Mouse (Mus musculus) hindbrain, embryonic 15.5 days (tissue): ENCODE data around the gene A230050P20Rik. TPM values are rescaled to one million over a fixed set of nuclear protein-coding genes. Genes with fewer than 3 reads are reported as not detected.
A peak's percentile ranks its signal among the peaks of the same experiment; 100 is the strongest.

ENCODE experiments used
- ATAC-seq: fragments of 200-750 bp; cut with Nextera tagmentation; 2 replicates; pipeline ENCODE4 v1.8.0; 2017; ENCODE audit warnings: low read depth, moderate number of reproducible peaks, moderate TSS enrichment; ENCODE audit not compliant: low FRiP score
- H3K27ac ChIP-seq: fragments of 300-500 bp; sonication (generic); replicated peaks from 2 replicates; pipeline ENCODE4 v1.5.1; 2015; ENCODE audit warnings: mild to moderate bottlenecking, inconsistent platforms
- H3K27me3 ChIP-seq: fragments of 300-500 bp; sonication (generic); 2 replicates; pipeline ENCODE4 v1.6.1; 2015; ENCODE audit warnings: control low read depth, inconsistent platforms
- H3K36me3 ChIP-seq: fragments of 300-500 bp; sonication (generic); 2 replicates; pipeline ENCODE4 v1.6.1; 2015; ENCODE audit warnings: control low read depth, inconsistent platforms
- H3K4me1 ChIP-seq: fragments of 300-500 bp; sonication (generic); replicated peaks from 2 replicates; pipeline ENCODE4 v1.6.1; 2015; ENCODE audit warnings: control low read depth, inconsistent platforms
- H3K4me2 ChIP-seq: fragments of 300-500 bp; sonication (generic); 2 replicates; pipeline ENCODE4 v1.6.1; 2015; ENCODE audit warnings: moderate library complexity, mild to moderate bottlenecking, inconsistent platforms
- H3K4me3 ChIP-seq: fragments of 300-500 bp; sonication (generic); 2 replicates; pipeline ENCODE4 v1.5.1; 2015; ENCODE audit warnings: mild to moderate bottlenecking, inconsistent platforms
- H3K9ac ChIP-seq: fragments of 300-500 bp; sonication (generic); 2 replicates; pipeline ENCODE4 v1.6.1; 2015; ENCODE audit warnings: inconsistent platforms
- H3K9me3 ChIP-seq: fragments of 300-500 bp; sonication (generic); 2 replicates; pipeline ENCODE4 v1.6.1; 2016; ENCODE audit warnings: control low read depth, inconsistent platforms
- WGBS: fragments of 180-500 bp; shearing (Covaris S2); methylation state at CpG from one replicate; pipeline ENCODE4 v1.1.7; 2015; 5-methylcytosine and 5-hydroxymethylcytosine counted together
- polyA plus RNA-seq: library from polyadenylated mRNA; unstranded; fragments of >200 nt; fragmentation: Nextera tagmentation; extraction: Ambion mirVana; gene quantifications from 2 replicates; pipeline ENCODE4 v1.2.1, GENCODE M21; 2015

Gene A230050P20Rik
- polyA plus RNA-seq, 1 experiment from 2014 or later = 13.2 TPM

- H3K27me3 ChIP-seq = no peaks in the 10 kb centered on the region
- H3K9me3 ChIP-seq = no peaks in the 10 kb centered on the region
- no peak overlapping the region for H3K4me2 ChIP-seq
- H3K9ac ChIP-seq = no peak overlapping the region
- no peaks in the 10 kb centered on the region for H3K4me1 ChIP-seq
- no peak for ATAC-seq
- H3K4me3 ChIP-seq = no peak overlapping the region
- WGBS = 85% methylated on average over 2 of the region's 2 CpGs
- H3K36me3 ChIP-seq = no peaks in the 10 kb centered on the region
- H3K27ac ChIP-seq = no peak overlapping the region
Observed at GRCm38 (mm10) chr9:20850179-20850578, 18.3 kb upstream of the A230050P20Rik start.

- no peaks in the 10 kb centered on the region for H3K36me3 ChIP-seq
- no peak overlapping the region for H3K4me2 ChIP-seq
- no peaks in the 10 kb centered on the region for H3K4me1 ChIP-seq
- no peak for ATAC-seq
- H3K9me3 ChIP-seq = no peaks in the 10 kb centered on the region
- no peak overlapping the region for H3K4me3 ChIP-seq
- 14% methylated on average over 6 of the region's 6 CpGs for WGBS
- no peak overlapping the region for H3K27ac ChIP-seq
- no peaks in the 10 kb centered on the region; the same call in 1 of the 2 replicates for H3K27me3 ChIP-seq
- no peak overlapping the region for H3K9ac ChIP-seq
Observed at GRCm38 (mm10) chr9:20857131-20857530, 11.3 kb upstream of the A230050P20Rik start.

- no peak for ATAC-seq
- 53% methylated on average over 6 of the region's 6 CpGs for WGBS
- no peaks in the 10 kb centered on the region for H3K36me3 ChIP-seq
- H3K4me1 ChIP-seq = no peaks in the 10 kb centered on the region
- no peaks in the 10 kb centered on the region; the same call in 1 of the 2 replicates for H3K27me3 ChIP-seq
- no peak overlapping the region for H3K27ac ChIP-seq
- H3K4me3 ChIP-seq = no peak overlapping the region
- H3K9me3 ChIP-seq = no peaks in the 10 kb centered on the region
- H3K4me2 ChIP-seq = no peak overlapping the region
- no peak overlapping the region for H3K9ac ChIP-seq
Observed at GRCm38 (mm10) chr9:20859926-20860325, 8.5 kb upstream of the A230050P20Rik start.

- no peaks in the 10 kb centered on the region for H3K9me3 ChIP-seq
- no peak for ATAC-seq
Observed at GRCm38 (mm10) chr9:20861821-20862220, 6.6 kb upstream of the A230050P20Rik start.

DNA sequence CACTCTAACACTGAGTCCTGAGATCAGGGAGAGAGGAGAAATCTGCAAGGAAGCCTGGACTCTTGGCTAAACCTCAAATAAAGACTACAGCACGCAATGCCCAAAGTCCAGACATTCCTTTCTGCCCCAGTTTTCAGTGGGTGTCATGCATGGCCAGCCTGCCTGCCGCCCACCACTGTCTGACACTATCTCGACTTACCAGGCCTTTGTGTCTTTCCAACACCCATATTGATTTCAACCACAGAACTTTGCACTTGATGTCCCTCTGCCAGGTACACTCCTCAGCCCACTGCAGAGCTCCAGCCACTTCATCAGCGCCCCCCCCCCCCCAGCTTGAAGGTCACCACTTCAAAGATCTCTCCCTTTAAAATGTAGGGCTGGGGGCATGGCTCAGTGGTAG is 6.2 kb upstream of the A230050P20Rik start:
- H3K4me1 ChIP-seq = no peaks in the 10 kb centered on the region

More at GRCm38 (mm10) chr9:20861821-20862220, 6.6 kb upstream of the A230050P20Rik start:
- Histone ChIP-seq H3K36me3 (no peaks in the 10 kb centered on the region), H3K9ac (no peak overlapping the region), H3K4me1 (no peaks in the 10 kb centered on the region), H3K4me2 (no peak overlapping the region), H3K4me3 (no peak overlapping the region), H3K27me3 (peaks cover under 1% of the 10 kb centered on the region; the same call in 1 of the 2 replicates), H3K27ac (no peak overlapping the region)
- 6% methylated on average over 4 of the region's 4 CpGs for WGBS

GRCm38 (mm10) chr9:20866879-20867278 is 1.6 kb upstream of the A230050P20Rik start:
- Histone ChIP-seq H3K4me3 (no peak overlapping the region), H3K36me3 (no peaks in the 10 kb centered on the region), H3K4me1 (peaks cover 6% of the 10 kb centered on the region; the same call in 1 of the 2 replicates), H3K4me2 (no peak overlapping the region), H3K27me3 (peaks cover 40% of the 10 kb centered on the region), H3K9ac (no peak overlapping the region), H3K9me3 (no peaks in the 10 kb centered on the region), H3K27ac (no peak overlapping the region)
- WGBS = 58% methylated on average over 3 of the region's 3 CpGs
- no peak for ATAC-seq

More for the DNA sequence above, 6.2 kb upstream of the A230050P20Rik start:
- H3K9me3 ChIP-seq = no peaks in the 10 kb centered on the region
- H3K9ac ChIP-seq = no peak overlapping the region
- H3K36me3 ChIP-seq = no peaks in the 10 kb centered on the region
- H3K4me2 ChIP-seq = no peak overlapping the region
- no peak overlapping the region for H3K4me3 ChIP-seq
- ATAC-seq = no peak
- no peak overlapping the region for H3K27ac ChIP-seq
- 66% methylated on average over 4 of the region's 4 CpGs for WGBS
- peaks cover 4% of the 10 kb centered on the region for H3K27me3 ChIP-seq

- 5% methylated on average over 19 of the region's 19 CpGs for WGBS
- Histone ChIP-seq H3K4me2 (peak overlapping the region; percentile 60), H3K27ac (no peak overlapping the region), H3K4me3 (peak overlapping the region; percentile 43), H3K36me3 (no peaks in the 10 kb centered on the region), H3K27me3 (peaks cover 40% of the 10 kb centered on the region), H3K4me1 (peaks cover 6% of the 10 kb centered on the region; the same call in 1 of the 2 replicates), H3K9ac (peak overlapping the region; percentile 30; the same call in 1 of the 2 replicates), H3K9me3 (no peaks in the 10 kb centered on the region)
- ATAC-seq = no peak
Observed at GRCm38 (mm10) chr9:20869246-20869645, 804 bp downstream of the A230050P20Rik start.

DNA sequence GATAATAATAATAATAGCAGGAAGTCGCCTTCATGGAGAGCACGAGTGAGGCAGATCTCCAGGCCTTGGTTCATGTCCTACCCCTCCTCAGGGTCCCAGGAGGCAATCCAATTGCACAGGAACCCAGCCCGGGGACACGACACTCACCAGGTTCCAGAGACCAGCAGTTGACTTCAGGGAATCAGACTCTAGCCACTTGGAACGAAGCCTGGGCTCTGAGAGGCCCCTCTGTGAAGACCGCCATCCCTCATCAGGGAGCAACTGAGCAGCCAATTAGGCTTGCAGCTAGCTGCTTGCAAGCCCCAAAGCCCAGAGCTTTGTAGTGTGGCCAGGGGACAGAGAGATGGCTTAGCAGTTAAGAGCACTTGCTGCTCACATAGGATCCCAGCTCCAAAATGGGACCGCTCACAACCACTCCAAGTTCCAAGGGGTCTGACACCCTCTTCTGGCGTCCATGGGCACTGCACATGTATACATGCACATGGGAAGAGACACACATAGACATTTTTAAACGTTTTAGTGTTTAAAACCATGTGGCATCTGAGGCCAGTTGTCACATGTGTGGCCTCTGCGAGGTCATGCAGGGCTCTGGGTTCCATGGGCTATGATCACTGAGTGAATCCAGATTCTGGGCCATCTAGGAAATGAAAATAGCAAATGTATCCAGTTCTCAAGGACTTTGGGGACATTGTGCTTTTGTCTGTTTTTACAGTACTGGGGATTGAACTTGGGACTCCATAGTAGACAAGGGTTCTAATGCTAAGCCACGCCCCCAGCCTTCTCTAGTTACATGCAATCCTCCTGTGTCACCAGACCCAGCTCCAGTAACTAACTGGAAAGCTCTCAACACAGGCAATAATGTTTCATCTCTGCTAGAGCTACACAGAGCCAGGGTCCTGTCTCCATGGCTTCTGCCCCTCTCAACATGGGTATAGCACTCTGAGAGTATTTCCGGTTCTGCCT is 2.0 kb downstream of the A230050P20Rik start:
- no peak for ATAC-seq
- Histone ChIP-seq H3K4me3 (no peak overlapping the region), H3K4me1 (peaks cover 6% of the 10 kb centered on the region; the same call in 1 of the 2 replicates), H3K9me3 (no peaks in the 10 kb centered on the region), H3K27me3 (peaks cover 40% of the 10 kb centered on the region), H3K4me2 (no peak overlapping the region), H3K36me3 (no peaks in the 10 kb centered on the region), H3K9ac (no peak overlapping the region), H3K27ac (no peak overlapping the region)
- WGBS = 75% methylated on average over 12 of the region's 12 CpGs

- Histone ChIP-seq H3K27me3 (peaks cover 29% of the 10 kb centered on the region), H3K9ac (no peak overlapping the region), H3K4me2 (no peak overlapping the region), H3K27ac (no peak overlapping the region), H3K4me3 (no peak overlapping the region), H3K4me1 (peaks cover 16% of the 10 kb centered on the region), H3K36me3 (no peaks in the 10 kb centered on the region), H3K9me3 (no peaks in the 10 kb centered on the region)
- 89% methylated on average over 10 of the region's 10 CpGs for WGBS
- no peak for ATAC-seq
Observed at GRCm38 (mm10) chr9:20872991-20873390, 4.5 kb downstream of the A230050P20Rik start.

GRCm38 (mm10) chr9:20873521-20873920 is 5.1 kb downstream of the A230050P20Rik start:
- Histone ChIP-seq H3K27ac (no peak overlapping the region), H3K27me3 (peaks cover 24% of the 10 kb centered on the region), H3K4me3 (no peak overlapping the region), H3K9me3 (no peaks in the 10 kb centered on the region), H3K9ac (no peak overlapping the region), H3K4me2 (no peak overlapping the region), H3K4me1 (peaks cover 14% of the 10 kb centered on the region), H3K36me3 (no peaks in the 10 kb centered on the region)
- ATAC-seq = no peak
- 93% methylated on average over 12 of the region's 12 CpGs for WGBS

DNA sequence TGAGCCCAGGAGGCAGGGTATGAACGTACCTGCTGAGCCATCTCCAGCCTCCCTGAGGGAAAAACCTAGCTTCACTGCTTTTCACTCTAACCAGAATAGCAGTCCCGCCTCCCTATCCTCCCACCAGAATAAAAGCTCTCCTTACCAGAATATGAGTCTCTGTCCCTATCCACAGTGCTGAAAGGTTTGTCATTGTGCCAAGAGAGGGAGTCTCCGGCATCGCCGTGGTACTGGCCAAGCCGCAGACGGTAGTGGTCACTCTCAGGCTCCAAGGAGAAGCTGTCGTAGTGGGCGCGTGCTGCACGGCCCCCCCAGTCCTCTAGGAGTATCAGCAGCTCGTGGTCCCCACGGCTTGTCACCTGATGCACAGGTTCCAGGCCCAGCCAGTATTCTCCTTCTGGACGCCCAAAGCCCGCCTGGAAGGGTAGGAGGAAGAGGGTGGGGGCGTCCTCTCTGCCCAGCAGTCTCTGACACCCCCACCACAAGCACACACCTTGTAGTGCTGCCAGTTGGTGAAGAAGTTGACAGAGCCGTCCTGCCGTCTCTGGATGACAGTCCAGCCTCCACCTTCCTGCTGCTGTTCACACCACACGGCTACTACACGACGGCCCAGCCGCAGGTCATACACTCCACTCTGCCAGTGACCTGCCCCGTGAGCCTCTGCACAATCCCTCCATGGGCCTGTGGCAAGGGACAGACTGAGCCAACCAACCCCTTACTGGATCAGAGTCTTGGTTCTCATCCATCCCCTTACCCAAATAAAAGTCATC is 6.8 kb downstream of the A230050P20Rik start:
- no peak for ATAC-seq
- Histone ChIP-seq H3K4me2 (no peak overlapping the region), H3K27me3 (peaks cover 8% of the 10 kb centered on the region), H3K9me3 (no peaks in the 10 kb centered on the region), H3K27ac (no peak overlapping the region), H3K9ac (no peak overlapping the region), H3K4me3 (no peak overlapping the region), H3K36me3 (no peaks in the 10 kb centered on the region), H3K4me1 (peaks cover 14% of the 10 kb centered on the region)
- WGBS = 67% methylated on average over 23 of the region's 23 CpGs
